Mouse (Mus musculus): ENCODE data around the gene Baz2b. TPM values are rescaled to one million over a fixed set of nuclear protein-coding genes. Genes with fewer than 3 reads are reported as not detected.

Baz2b gene
- polyA plus RNA-seq (2015; fragmentation: Illumina TruSeq; extraction: RNeasy Lipid Tissue Mini Kit (QIAGEN cat#74804); ENCODE audit: insufficient read depth, low replicate concordance), result 114 TPM

GRCm38 (mm10) chr2:60209703-60210651 lies at the start of gene Baz2b, which contains the start of gene March7:
TSS of gene Baz2b (minus strand) at chr2:60209839.
TSS of gene March7 (plus strand) at chr2:60209887.

GRCm38 (mm10) chr2:59881831-59882741 lies 327.6 kb downstream of the Baz2b start, which contains the start of gene Wdsub1:
TSS of gene Wdsub1 (minus strand) at chr2:59882591.

Other genes starting within 250 kb of the Baz2b start
- gene March7, start within 50 bp of the Baz2b start, polyA plus RNA-seq (2015; fragmentation: Illumina TruSeq; extraction: RNeasy Lipid Tissue Mini Kit (QIAGEN cat#74804); ENCODE audit: insufficient read depth, low replicate concordance), result 153 TPM
- 58.5 TPM for gene Cd302, start 74.6 kb upstream of the Baz2b start, polyA plus RNA-seq (2015; fragmentation: Illumina TruSeq; extraction: RNeasy Lipid Tissue Mini Kit (QIAGEN cat#74804); ENCODE audit: insufficient read depth, low replicate concordance)
- gene Ly75, start 173.5 kb upstream of the Baz2b start, polyA plus RNA-seq (2015; fragmentation: Illumina TruSeq; extraction: RNeasy Lipid Tissue Mini Kit (QIAGEN cat#74804); ENCODE audit: insufficient read depth, low replicate concordance), result 21.1 TPM

Measured in spleen, adult 10 weeks (tissue).